ENCODE assay signal across 13 mouse cellular contexts in genomic region chr12:82588017-82588416, GRCm38 (mm10). TPM values are rescaled to one million over a fixed set of nuclear protein-coding genes. Genes with fewer than 3 reads are reported as not detected.
DNase-seq lines count a peak whose midpoint lies in the region; ATAC-seq and TF ChIP-seq lines count a peak whose summit lies in the region.
"Had no signal": no experiment of that assay in that cellular context is flagged by ENCODE, and none has a peak within 500 bp of the region (broad histone marks: within the 10 kb centered on the region; RNA-seq: fewer than 3 reads in every experiment).

Rgs6 (plus strand) TSS chr12:82588292.

- no peak within 1 kb of the TSS for H3K9ac ChIP-seq in midbrain, embryonic 14.5 days (replicated peaks; ENCODE audit: low read length)
- no peak within 1 kb of the TSS for H3K9ac ChIP-seq in kidney, postnatal 0 days (ENCODE audit: low read depth, low read length)
- H3K9ac ChIP-seq: intestine, embryonic 15.5 days; liver, embryonic 12.5 days; neural tube, embryonic 12.5 days had no signal

- peak within 1 kb of the TSS; percentile 10; the same call in 1 of the 2 replicates for H3K4me2 ChIP-seq in midbrain, embryonic 14.5 days (ENCODE audit: low read length)
- H3K4me2 ChIP-seq in kidney, postnatal 0 days (ENCODE audit: low read length), result no peak within 1 kb of the TSS
- H3K4me2 ChIP-seq: intestine, embryonic 15.5 days; liver, embryonic 12.5 days; neural tube, embryonic 12.5 days had no signal

- H3K4me1 ChIP-seq in heart, embryonic 10.5 days, result peaks cover 22% of the 10 kb centered on the region
- H3K4me1 ChIP-seq in midbrain, embryonic 14.5 days (ENCODE audit: control insufficient read depth, insufficient read depth, low read length), result 0 out of 2 replicates have a peak, but pooled peaks cover 15% of the 10 kb centered on the region
- peaks cover 17% of the 10 kb centered on the region for H3K4me1 ChIP-seq in midbrain, embryonic 10.5 days
- 0 out of 2 replicates have a peak, but pooled peaks cover 13% of the 10 kb centered on the region for H3K4me1 ChIP-seq in kidney, postnatal 0 days (replicated peaks; ENCODE audit: insufficient read depth, low read length)
- H3K4me1 ChIP-seq: intestine, embryonic 15.5 days; liver, embryonic 12.5 days had no signal

- ATAC-seq in midbrain, embryonic 14.5 days (ENCODE audit: low FRiP score, low TSS enrichment), result no peak
- ATAC-seq in kidney, postnatal 0 days (replicated peaks; ENCODE audit: low FRiP score, low read depth), result no peak
- no peak for ATAC-seq in CD4-positive, CD25-positive, alpha-beta regulatory T cell, adult 4 months
- ATAC-seq: intestine, embryonic 15.5 days; liver, embryonic 12.5 days had no signal

- no peaks in the 10 kb centered on the region for H3K9me3 ChIP-seq in heart, embryonic 10.5 days
- no peaks in the 10 kb centered on the region for H3K9me3 ChIP-seq in midbrain, embryonic 14.5 days (ENCODE audit: control insufficient read depth, low read length)
- H3K9me3 ChIP-seq in midbrain, embryonic 10.5 days (replicated peaks), result 0 out of 2 replicates have a peak, but pooled peaks cover 4% of the 10 kb centered on the region
- H3K9me3 ChIP-seq in kidney, postnatal 0 days (replicated peaks; ENCODE audit: low read length), result no peaks in the 10 kb centered on the region
- H3K9me3 ChIP-seq: intestine, embryonic 15.5 days; liver, embryonic 12.5 days; neural tube, embryonic 12.5 days had no signal

- no peaks in the 10 kb centered on the region for H3K27me3 ChIP-seq in heart, embryonic 10.5 days (ENCODE audit: insufficient read depth, poor library complexity, severe bottlenecking)
- H3K27me3 ChIP-seq in midbrain, embryonic 14.5 days (ENCODE audit: control insufficient read depth, insufficient read depth, low read length), result no peaks in the 10 kb centered on the region
- no peaks in the 10 kb centered on the region for H3K27me3 ChIP-seq in midbrain, embryonic 10.5 days (ENCODE audit: low read depth, poor library complexity, severe bottlenecking)
- H3K27me3 ChIP-seq in kidney, postnatal 0 days (ENCODE audit: insufficient read depth, low read length), result no peaks in the 10 kb centered on the region
- H3K27me3 ChIP-seq: intestine, embryonic 15.5 days; liver, embryonic 12.5 days; neural tube, embryonic 12.5 days had no signal

- peak within 1 kb of the TSS; percentile 36; the same call in 1 of the 2 replicates for H3K4me3 ChIP-seq in heart, embryonic 10.5 days
- no peak within 1 kb of the TSS for H3K4me3 ChIP-seq in midbrain, embryonic 14.5 days (replicated peaks; ENCODE audit: low read depth, low read length)
- no peak within 1 kb of the TSS for H3K4me3 ChIP-seq in midbrain, embryonic 10.5 days
- H3K4me3 ChIP-seq in kidney, postnatal 0 days (replicated peaks; ENCODE audit: low read depth, low read length), result no peak within 1 kb of the TSS
- H3K4me3 ChIP-seq: intestine, embryonic 15.5 days; liver, embryonic 12.5 days; neural tube, embryonic 12.5 days had no signal

- 83% methylated on average over 2 of the region's 2 CpGs for WGBS in heart, embryonic 10.5 days
- 92% methylated on average over 2 of the region's 2 CpGs for WGBS in midbrain, embryonic 14.5 days
- 90% methylated on average over 2 of the region's 2 CpGs for WGBS in midbrain, embryonic 10.5 days
- WGBS in kidney, postnatal 0 days, result 84% methylated on average over 2 of the region's 2 CpGs

- DNase-seq in heart, embryonic 10.5 days (ENCODE audit: low spot score), result no peak
- no peak for DNase-seq in heart, adult 9 months (ENCODE audit: low spot score in 2 of 2)
- no peak for DNase-seq in midbrain, embryonic 14.5 days
- DNase-seq in midbrain, embryonic 10.5 days (ENCODE audit: low spot score), result no peak
- no peak for DNase-seq in kidney, postnatal 0 days (ENCODE audit: low spot score)
- no peak for DNase-seq in thymus, postnatal 0 days (ENCODE audit: low spot score)
- no peak for DNase-seq in spleen, postnatal 4 days (ENCODE audit: low spot score in 2 of 2)
- DNase-seq: cerebellum, postnatal 36 days; thymus, adult 2 months had no signal

- peak within 1 kb of the TSS; percentile 78 for H3K27ac ChIP-seq in heart, embryonic 10.5 days
- no peak within 1 kb of the TSS for H3K27ac ChIP-seq in midbrain, embryonic 14.5 days (replicated peaks; ENCODE audit: low read depth, low read length)
- no peak within 1 kb of the TSS for H3K27ac ChIP-seq in midbrain, embryonic 10.5 days (replicated peaks)
- H3K27ac ChIP-seq in kidney, postnatal 0 days, result peak within 1 kb of the TSS; percentile 31
- H3K27ac ChIP-seq: intestine, embryonic 15.5 days; liver, embryonic 12.5 days; neural tube, embryonic 12.5 days had no signal

- no peak for TF ChIP-seq CTCF in kidney, postnatal 0 days (IDR thresholded peaks at IDR 0.05; ENCODE audit: low read depth)

- H3K36me3 ChIP-seq in heart, embryonic 10.5 days, result no peaks in the 10 kb centered on the region
- H3K36me3 ChIP-seq in midbrain, embryonic 14.5 days (ENCODE audit: control insufficient read depth, insufficient read depth, low read length), result no peaks in the 10 kb centered on the region
- no peaks in the 10 kb centered on the region for H3K36me3 ChIP-seq in midbrain, embryonic 10.5 days
- H3K36me3 ChIP-seq in kidney, postnatal 0 days (ENCODE audit: insufficient read depth, low read length), result no peaks in the 10 kb centered on the region
- H3K36me3 ChIP-seq: intestine, embryonic 15.5 days; liver, embryonic 12.5 days; neural tube, embryonic 12.5 days had no signal

RNA-seq across cellular contexts. Expression of gene Rgs6, which starts in this region (rescaled TPM):
- polyA plus RNA-seq in heart, embryonic 10.5 days (2016; fragmentation: Nextera tagmentation; extraction: Ambion mirVana), result 8.3 and 11.2 TPM in 2 replicates
- 11.5 and 12.5 TPM in 2 replicates for polyA plus RNA-seq in midbrain, embryonic 14.5 days (2014; fragmentation: Nextera tagmentation; extraction: Ambion mirVana)
- 0.33 and 0.78 TPM in 2 replicates for polyA plus RNA-seq in midbrain, embryonic 10.5 days (2016; fragmentation: Nextera tagmentation; extraction: Ambion mirVana)
- 2.2 and 2.9 TPM in 2 replicates for polyA plus RNA-seq in kidney, postnatal 0 days (2015; fragmentation: Nextera tagmentation; extraction: Ambion mirVana)
- polyA plus RNA-seq in CD4-positive, CD25-positive, alpha-beta regulatory T cell, adult 4 months (2017; shearing (Covaris generic)), result under 1 TPM in 1 of 2 experiments, not detected in 1; 0.28 TPM
- polyA plus RNA-seq in thymus, postnatal 0 days (2015; fragmentation: Nextera tagmentation; extraction: Ambion mirVana), result 0.15 TPM in 1 of 2 replicates, not detected in the other

Comparison
In these comparisons a context has a peak if more than half of its experiments do, and no peak if none do; other contexts are left out.
1. H3K27ac ChIP-seq: peak in heart, embryonic 10.5 days (single experiment) and kidney, postnatal 0 days (single experiment); none in midbrain, embryonic 14.5 days (single experiment) and midbrain, embryonic 10.5 days (single experiment).